Mouse (Mus musculus) embryonic facial prominence, embryonic 11.5 days (tissue): ENCODE data around the gene Wnt8b. TPM values are rescaled to one million over a fixed set of nuclear protein-coding genes. Genes with fewer than 3 reads are reported as not detected.
A peak's percentile ranks its signal among the peaks of the same experiment; 100 is the strongest.

Experiments used
- ATAC-seq: fragments of 200-750 bp; cut with Nextera tagmentation; replicated peaks from 2 replicates; pipeline ENCODE4 v1.8.0; 2017; ENCODE audit warnings: low read depth; ENCODE audit not compliant: insufficient number of reproducible peaks, low FRiP score, low TSS enrichment
- DNase-seq: peaks from one replicate; pipeline ENCODE4 v3.0.0-alpha.2; 2015; ENCODE audit warnings: low spot score
- H3K27ac ChIP-seq: fragments of 300-500 bp; sonication (generic); replicated peaks from 2 replicates; pipeline ENCODE4 v1.5.1; 2014; ENCODE audit warnings: mild to moderate bottlenecking, low read depth, low read length, control low read depth
- H3K27me3 ChIP-seq: fragments of 300-500 bp; sonication (generic); 2 replicates; pipeline ENCODE4 v1.6.1; 2014; ENCODE audit warnings: mild to moderate bottlenecking, low read length, moderate library complexity, mixed read lengths; ENCODE audit not compliant: control insufficient read depth, insufficient read depth
- H3K36me3 ChIP-seq: fragments of 300-500 bp; sonication (generic); replicated peaks from 2 replicates; pipeline ENCODE4 v1.6.1; 2014; ENCODE audit warnings: low read depth, mild to moderate bottlenecking, low read length, moderate library complexity, mixed read lengths; ENCODE audit not compliant: control insufficient read depth, insufficient read depth
- H3K4me1 ChIP-seq: fragments of 300-500 bp; sonication (generic); 2 replicates; pipeline ENCODE4 v1.6.1; 2014; ENCODE audit warnings: low read length, mixed read lengths; ENCODE audit not compliant: control insufficient read depth, insufficient read depth
- H3K4me2 ChIP-seq: fragments of 300-500 bp; sonication (generic); 2 replicates; pipeline ENCODE4 v1.6.1; 2014; ENCODE audit warnings: low read depth, mild to moderate bottlenecking, control low read depth, low read length, moderate library complexity
- H3K4me3 ChIP-seq: fragments of 300-500 bp; sonication (generic); 2 replicates; pipeline ENCODE4 v1.5.1; 2014; ENCODE audit warnings: low read depth, low read length, control low read depth
- H3K9ac ChIP-seq: fragments of 300-500 bp; sonication (generic); replicated peaks from 2 replicates; pipeline ENCODE4 v1.6.1; 2014; ENCODE audit warnings: mild to moderate bottlenecking, control low read depth, low read length
- H3K9me3 ChIP-seq: fragments of 300-500 bp; sonication (generic); replicated peaks from 2 replicates; pipeline ENCODE4 v1.6.1; 2016; ENCODE audit warnings: mild to moderate bottlenecking, low read length, inconsistent platforms, mixed read lengths; ENCODE audit not compliant: control insufficient read depth
- WGBS: fragments of 180-500 bp; shearing (Covaris S2); extraction: QIAGEN DNeasy Blood & Tissue Kit; methylation state at CpG from one replicate; pipeline ENCODE4 v1.1.7; 2014; 5-methylcytosine and 5-hydroxymethylcytosine counted together
- polyA plus RNA-seq: library from polyadenylated mRNA; unstranded; fragments of >200 nt; fragmentation: Nextera tagmentation; extraction: Ambion mirVana; gene quantifications from 2 replicates; pipeline ENCODE4 v1.2.1, GENCODE M21; 2014

The Wnt8b gene
- polyA plus RNA-seq, 1 experiment from 2014 or later = 0.06 TPM

DNA sequence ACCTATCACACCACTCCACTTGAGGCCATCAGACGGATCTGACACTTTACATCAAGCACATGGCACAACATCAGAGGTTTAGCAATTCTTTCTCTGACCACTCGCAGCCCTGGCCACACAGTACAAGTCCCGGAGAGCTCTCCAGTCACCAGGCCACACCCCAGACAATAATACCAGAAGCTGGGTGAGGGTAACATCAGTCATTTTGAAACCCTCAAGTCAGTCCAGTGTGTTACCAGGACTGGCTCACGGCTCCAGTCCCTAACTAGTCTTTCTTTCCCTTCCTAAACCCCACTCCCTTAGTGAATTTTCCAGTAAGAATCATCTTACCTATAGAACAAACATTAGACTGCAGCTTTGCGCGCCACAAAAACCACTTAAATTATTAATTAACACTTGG, 36.7 kb downstream of the Wnt8b start:
- Histone ChIP-seq H3K9me3 (no peaks in the 10 kb centered on the region), H3K27me3 (no peaks in the 10 kb centered on the region; the same call in 1 of the 2 replicates), H3K27ac (no peak overlapping the region), H3K9ac (no peak overlapping the region), H3K36me3 (no peaks in the 10 kb centered on the region), H3K4me3 (no peak overlapping the region), H3K4me1 (no peaks in the 10 kb centered on the region), H3K4me2 (no peak overlapping the region)
- DNase-seq (no peak), ATAC-seq (no peak)
- 82% methylated on average over 6 of the region's 6 CpGs for WGBS

DNA sequence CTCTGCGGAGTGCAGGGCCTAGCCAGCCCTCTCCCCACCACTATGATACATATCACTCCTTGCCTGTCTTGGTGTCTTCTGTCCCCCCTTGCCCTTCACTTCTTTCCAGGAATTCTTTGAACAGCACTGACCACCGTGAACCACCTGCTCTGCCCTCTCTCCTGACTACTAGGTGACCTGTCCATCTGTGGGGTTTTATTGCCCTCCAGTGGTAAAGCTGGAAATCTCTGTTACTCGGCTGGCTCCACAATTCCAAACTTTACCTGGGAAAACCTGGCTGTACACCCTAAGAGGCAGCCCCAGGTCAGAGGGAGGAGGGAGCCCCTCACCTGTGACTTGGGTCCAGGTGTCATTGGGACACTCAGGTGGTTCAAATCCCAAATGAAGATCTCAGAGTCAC, 42.1 kb downstream of the Wnt8b start:
- H3K27ac ChIP-seq = no peak overlapping the region
- DNase-seq = peak; percentile 36
- no peaks in the 10 kb centered on the region for H3K36me3 ChIP-seq
- no peaks in the 10 kb centered on the region for H3K9me3 ChIP-seq
- no peak for ATAC-seq
- no peak overlapping the region for H3K9ac ChIP-seq
- no peaks in the 10 kb centered on the region for H3K27me3 ChIP-seq
- no peak overlapping the region for H3K4me2 ChIP-seq
- no peaks in the 10 kb centered on the region for H3K4me1 ChIP-seq
- no peak overlapping the region for H3K4me3 ChIP-seq
- WGBS = 32% methylated on average over 3 of the region's 3 CpGs

DNA sequence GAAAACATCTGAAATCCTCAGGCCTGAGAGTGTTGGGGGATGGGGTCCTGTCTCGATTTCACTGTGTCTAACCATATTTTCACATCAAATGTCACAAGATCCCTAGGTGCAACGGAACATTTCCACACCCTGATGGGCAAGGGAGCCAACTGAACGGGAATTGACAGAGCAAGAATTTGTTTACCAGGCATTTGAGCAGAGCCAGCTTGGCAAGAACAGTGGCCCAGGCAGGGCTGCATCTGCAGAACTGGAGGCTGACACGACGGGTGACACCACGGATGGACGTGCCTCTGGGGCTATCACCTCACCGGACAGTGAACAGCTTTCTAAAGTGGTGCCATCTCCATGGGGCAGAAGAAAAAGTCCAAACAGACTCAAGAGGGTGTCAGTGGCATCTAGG, 44.1 kb downstream of the Wnt8b start:
- no peaks in the 10 kb centered on the region for H3K9me3 ChIP-seq
- no peaks in the 10 kb centered on the region for H3K4me1 ChIP-seq
- no peak overlapping the region for H3K9ac ChIP-seq
- no peaks in the 10 kb centered on the region for H3K36me3 ChIP-seq
- no peak overlapping the region for H3K27ac ChIP-seq
- WGBS = 78% methylated on average over 8 of the region's 8 CpGs
- DNase-seq = no peak
- H3K4me3 ChIP-seq = no peak overlapping the region
- no peak overlapping the region for H3K4me2 ChIP-seq
- no peaks in the 10 kb centered on the region for H3K27me3 ChIP-seq
- ATAC-seq = no peak

DNA sequence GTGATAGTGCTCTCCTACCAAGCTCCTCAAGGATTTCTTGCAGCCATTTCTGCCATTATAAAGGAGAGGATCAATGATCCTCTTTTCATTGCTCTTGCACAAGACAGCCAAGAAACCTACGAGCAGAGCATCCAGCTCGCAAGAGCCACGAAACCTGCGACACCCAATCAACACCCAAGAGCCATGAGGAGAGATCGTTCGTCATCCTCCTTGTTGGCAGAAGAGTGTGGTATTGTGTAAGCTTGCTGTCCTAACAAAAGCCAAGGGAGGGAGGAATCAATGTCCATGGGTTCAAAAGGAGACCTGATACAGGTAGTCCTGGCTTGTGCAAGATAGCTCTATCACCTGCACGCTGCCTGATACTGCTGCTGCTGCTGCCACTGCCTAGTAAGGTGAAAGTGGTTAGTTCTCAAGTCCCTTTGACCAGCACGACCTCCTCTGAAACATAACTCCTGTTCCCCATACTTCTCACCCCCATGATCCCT, 49.5 kb downstream of the Wnt8b start:
- no peak overlapping the region for H3K27ac ChIP-seq
- H3K9ac ChIP-seq = no peak overlapping the region
- H3K9me3 ChIP-seq = no peaks in the 10 kb centered on the region
- no peak for ATAC-seq
- no peak overlapping the region for H3K4me3 ChIP-seq
- no peak overlapping the region for H3K4me2 ChIP-seq
- no peaks in the 10 kb centered on the region for H3K4me1 ChIP-seq
- H3K36me3 ChIP-seq = no peaks in the 10 kb centered on the region
- 0 out of 2 replicates have a peak, but pooled peaks cover 2% of the 10 kb centered on the region for H3K27me3 ChIP-seq
- no peak for DNase-seq
- 92% methylated on average over 8 of the region's 8 CpGs for WGBS

DNA sequence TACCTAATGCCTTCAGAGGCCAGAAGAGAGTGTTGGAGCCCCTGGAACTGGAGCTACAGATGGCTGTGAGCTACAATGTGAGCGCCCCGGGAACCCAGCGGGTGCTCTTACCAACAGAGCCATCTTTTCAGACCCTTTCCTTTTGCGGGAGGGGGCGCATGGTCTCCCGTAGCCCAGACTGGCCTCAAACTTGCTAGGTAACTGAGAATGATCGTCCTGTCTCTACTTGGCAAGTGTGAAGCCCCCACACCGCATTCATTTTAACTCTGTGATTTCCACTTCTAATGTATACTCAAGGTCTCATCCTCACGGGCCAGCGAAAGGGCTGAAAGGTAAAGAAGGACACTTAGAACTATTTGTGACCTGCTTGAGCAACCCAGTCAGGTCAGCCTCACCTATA, 51.1 kb downstream of the Wnt8b start:
- 0 out of 2 replicates have a peak, but pooled peaks cover 2% of the 10 kb centered on the region for H3K27me3 ChIP-seq
- no peaks in the 10 kb centered on the region for H3K9me3 ChIP-seq
- ATAC-seq (no peak), DNase-seq (no peak)
- H3K27ac ChIP-seq = no peak overlapping the region
- 51% methylated on average over 10 of the region's 10 CpGs for WGBS
- H3K4me3 ChIP-seq = no peak overlapping the region
- H3K4me1 ChIP-seq = no peaks in the 10 kb centered on the region
- peaks cover 5% of the 10 kb centered on the region; the same call in 1 of the 2 replicates for H3K36me3 ChIP-seq
- no peak overlapping the region for H3K4me2 ChIP-seq
- no peak overlapping the region for H3K9ac ChIP-seq

DNA sequence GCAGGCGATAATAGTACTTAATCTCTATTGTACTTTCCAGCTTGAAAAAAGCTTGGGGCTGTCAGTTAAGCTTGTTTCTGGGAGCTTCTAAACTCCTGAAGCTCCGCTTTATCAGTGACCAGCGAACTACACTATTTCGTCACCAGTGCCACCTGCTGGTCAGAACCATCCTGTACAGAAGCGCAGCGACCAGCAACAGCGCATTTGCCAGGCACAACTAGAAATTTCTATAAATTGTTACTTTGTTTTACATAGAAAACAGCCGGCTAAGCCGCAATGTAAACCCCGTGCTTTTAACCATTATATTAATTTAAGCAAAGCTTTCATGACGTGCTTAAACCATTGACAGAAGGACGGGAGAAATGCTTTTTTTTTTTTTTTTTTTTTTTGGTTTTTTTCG, 51.5 kb downstream of the Wnt8b start:
- Histone ChIP-seq H3K4me1 (no peaks in the 10 kb centered on the region), H3K4me2 (no peak overlapping the region; the same call in 1 of the 2 replicates), H3K9ac (no peak overlapping the region), H3K9me3 (no peaks in the 10 kb centered on the region), H3K27me3 (0 out of 2 replicates have a peak, but pooled peaks cover 2% of the 10 kb centered on the region), H3K4me3 (no peak overlapping the region), H3K36me3 (peaks cover 5% of the 10 kb centered on the region; the same call in 1 of the 2 replicates), H3K27ac (no peak overlapping the region)
- ATAC-seq (no peak), DNase-seq (peak; percentile 93)
- WGBS = 1% methylated on average over 13 of the region's 13 CpGs

DNA sequence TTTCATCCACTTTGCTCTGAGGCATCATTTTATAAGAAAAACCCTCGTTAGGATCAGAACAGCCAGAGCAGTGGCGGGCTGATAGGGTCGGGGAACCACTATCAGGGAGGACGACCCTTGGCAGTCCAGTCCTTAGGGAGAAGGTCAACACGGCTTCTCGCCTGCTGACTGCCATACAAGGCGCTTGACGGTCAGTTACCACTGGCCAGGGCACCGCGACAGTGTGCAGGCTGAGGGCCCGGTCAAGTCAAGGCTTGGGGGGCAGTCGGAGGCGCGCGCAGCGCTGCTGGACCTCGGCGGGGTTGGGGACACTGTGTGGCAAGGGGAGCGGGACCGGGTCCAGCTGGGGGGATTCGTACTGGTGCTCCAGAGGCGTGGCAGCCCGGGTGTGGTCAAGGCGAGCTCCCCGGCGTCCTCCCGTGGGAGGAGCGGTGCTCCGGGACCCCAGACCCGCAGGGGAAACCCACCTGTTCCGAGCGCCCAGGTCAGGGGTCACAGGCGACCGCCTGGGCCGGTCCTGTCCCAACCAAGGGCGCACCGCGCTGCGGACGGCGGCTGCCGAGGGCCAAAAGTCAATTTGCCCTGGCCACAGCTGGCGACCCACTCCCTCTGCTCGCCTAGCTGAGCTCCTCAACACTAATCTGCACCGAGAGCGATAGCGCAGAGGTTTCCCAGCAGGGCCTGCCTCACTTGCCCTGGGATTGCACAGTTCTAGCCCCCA, 52.2 kb downstream of the Wnt8b start, which contains the start of gene Sec31b:
Sec31b (minus strand) TSS at position 544 of the 721 bp plus-strand sequence.
- no peak within 1 kb of the TSS for H3K27ac ChIP-seq
- H3K36me3 ChIP-seq = peaks cover 8% of the 10 kb centered on the region
- ATAC-seq (no peak), DNase-seq (no peak)
- no peaks in the 10 kb centered on the region for H3K9me3 ChIP-seq
- peak within 1 kb of the TSS; percentile 60 for H3K9ac ChIP-seq
- no peaks in the 10 kb centered on the region for H3K4me1 ChIP-seq
- H3K27me3 ChIP-seq = 0 out of 2 replicates have a peak, but pooled peaks cover 2% of the 10 kb centered on the region
- peak within 1 kb of the TSS; percentile 50 for H3K4me3 ChIP-seq
- H3K4me2 ChIP-seq = peak within 1 kb of the TSS; percentile 82
- WGBS = 1% methylated on average over 47 of the region's 47 CpGs

DNA sequence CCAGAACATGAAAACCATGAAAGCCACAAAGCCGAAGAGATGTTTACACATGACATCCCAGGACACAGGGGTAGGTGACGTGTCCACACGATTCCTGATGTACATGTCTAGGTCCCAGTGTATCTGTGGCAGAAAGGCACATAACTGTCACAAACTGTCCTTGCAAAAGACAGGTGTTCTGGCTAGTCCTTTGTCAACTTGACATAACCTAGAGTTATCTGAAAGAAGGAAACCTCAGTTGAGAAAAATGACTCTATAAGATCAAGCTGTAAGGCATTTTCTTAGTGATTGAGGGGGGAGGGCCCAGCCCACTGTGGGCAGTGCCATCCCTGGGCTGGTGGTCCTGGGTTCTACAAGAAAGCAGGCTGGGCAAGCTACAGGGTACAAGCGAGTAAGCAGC, 59.5 kb downstream of the Wnt8b start, which contains the start of gene Gm20538:
Gm20538 (minus strand) TSS at position 101 of the 400 bp plus-strand sequence.
- Histone ChIP-seq H3K27me3 (no peaks in the 10 kb centered on the region), H3K9ac (no peak within 1 kb of the TSS), H3K9me3 (no peaks in the 10 kb centered on the region), H3K4me2 (no peak within 1 kb of the TSS), H3K4me3 (no peak within 1 kb of the TSS), H3K4me1 (no peaks in the 10 kb centered on the region), H3K36me3 (peaks cover 14% of the 10 kb centered on the region), H3K27ac (no peak within 1 kb of the TSS)
- DNase-seq (no peak), ATAC-seq (no peak)
- 97% methylated on average over 4 of the region's 4 CpGs for whole genome bisulfite sequencing
